Mouse (Mus musculus): ENCODE measurements around the gene Zfyve9.
"Not testable (repeated sequence)": the region's sequence is repeated elsewhere in the genome, so short reads cannot be mapped to it uniquely, and the experiment has no call there.

Zfyve9 gene

GRCm38 (mm10) chr4:108721245-108721784, 59.3 kb downstream of the Zfyve9 start:
- no peak for DNase-seq (ENCODE audit: low spot score)

DNA sequence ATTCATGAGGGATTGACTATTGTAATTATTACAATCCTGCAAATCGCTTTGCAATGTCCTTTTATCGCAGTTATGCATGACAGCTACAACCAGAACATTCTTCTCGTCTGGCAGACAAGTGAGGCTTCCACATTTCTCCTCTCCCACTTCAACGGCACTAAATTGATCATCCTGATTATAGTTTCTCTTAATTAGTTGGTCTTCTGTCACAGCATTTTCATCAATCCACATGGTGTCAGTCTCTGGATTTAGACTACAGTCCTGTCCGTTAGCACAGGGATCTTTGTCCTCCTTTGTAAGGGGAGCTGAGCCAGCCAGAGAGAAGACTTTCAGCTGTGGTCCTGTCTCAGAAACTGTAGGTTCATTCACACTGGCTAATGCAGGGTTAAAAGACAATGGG, 61.2 kb downstream of the Zfyve9 start, which contains the start of gene 3110021N24Rik:
3110021N24Rik (plus strand) TSS at position 301 of the 400 bp plus-strand sequence.
- DNase-seq (ENCODE audit: low spot score): no peak

GRCm38 (mm10) chr4:108708209-108708608, 72.4 kb downstream of the Zfyve9 start:
- DNase-seq (ENCODE audit: low spot score): no peak

GRCm38 (mm10) chr4:108696934-108697333, 83.7 kb downstream of the Zfyve9 start:
- peak; percentile 78 for DNase-seq (ENCODE audit: low spot score)

DNA sequence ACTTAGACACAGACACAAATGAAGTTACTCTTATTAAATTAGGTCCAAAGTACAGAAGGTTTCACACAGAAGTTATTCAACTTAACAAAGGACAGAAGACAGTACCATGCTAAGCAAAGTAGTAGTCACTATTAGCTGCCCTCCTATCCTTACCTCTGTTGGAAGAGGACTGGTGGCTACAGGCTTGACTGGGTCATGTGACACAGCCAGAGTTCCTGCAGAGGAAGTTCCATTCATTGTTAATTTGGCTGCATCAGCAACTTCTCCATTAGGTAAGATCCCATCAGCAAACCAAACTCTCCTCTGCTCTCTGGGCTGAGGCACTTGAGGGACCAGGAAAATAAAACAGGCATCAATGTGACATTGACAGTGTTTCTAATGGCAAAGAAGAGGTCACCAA, 89.1 kb downstream of the Zfyve9 start:
- no peak for DNase-seq (ENCODE audit: low spot score)

DNA sequence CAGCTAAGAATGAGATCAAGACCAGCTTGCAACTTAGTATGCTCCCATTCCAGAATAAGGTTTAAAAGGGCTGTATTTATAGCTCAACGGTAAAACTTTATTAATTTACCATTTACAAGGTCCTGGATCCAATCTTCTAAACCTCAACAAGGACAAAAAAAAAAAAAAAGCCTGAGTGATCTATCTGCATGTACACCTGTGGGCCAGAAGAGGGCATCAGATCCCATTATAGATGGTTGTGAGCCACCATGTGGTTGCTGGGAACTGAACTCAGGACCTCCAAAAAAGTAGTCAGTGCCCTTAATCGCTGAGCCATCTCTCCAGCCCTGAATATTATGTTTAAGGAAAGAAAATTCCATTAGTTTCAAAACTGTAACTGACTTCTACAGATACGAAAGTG, 90.1 kb downstream of the Zfyve9 start:
- DNase-seq (ENCODE audit: low spot score): no peak

- DNase-seq (ENCODE audit: low spot score): not testable (repeated sequence)
These were observed 93.5 kb downstream of the Zfyve9 start for GRCm38 (mm10) chr4:108687098-108687497.

DNA sequence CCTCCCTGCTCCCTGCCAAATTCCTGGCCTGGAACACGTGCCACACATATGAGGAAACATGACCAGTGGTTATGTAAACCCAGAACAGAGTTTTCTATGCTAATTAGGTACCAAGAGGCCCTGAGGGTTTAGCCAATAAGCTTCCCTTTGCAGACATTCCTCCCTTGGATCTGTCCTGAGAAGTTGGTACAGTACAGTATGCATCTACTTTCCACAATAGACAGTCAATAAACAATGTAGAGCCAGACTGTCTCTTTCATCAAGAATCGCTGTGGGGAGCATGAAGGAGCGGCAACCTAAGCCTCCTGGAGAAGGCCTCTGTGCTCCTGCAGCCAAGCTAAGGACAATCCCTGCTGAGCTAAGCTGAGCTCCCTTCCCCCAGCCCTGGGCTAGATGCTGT, 94.4 kb downstream of the Zfyve9 start:
- no peak for DNase-seq (ENCODE audit: low spot score)

- DNase-seq (ENCODE audit: low spot score): peak; percentile 54
These were observed 116.2 kb downstream of the Zfyve9 start for GRCm38 (mm10) chr4:108664407-108664806.

DNA sequence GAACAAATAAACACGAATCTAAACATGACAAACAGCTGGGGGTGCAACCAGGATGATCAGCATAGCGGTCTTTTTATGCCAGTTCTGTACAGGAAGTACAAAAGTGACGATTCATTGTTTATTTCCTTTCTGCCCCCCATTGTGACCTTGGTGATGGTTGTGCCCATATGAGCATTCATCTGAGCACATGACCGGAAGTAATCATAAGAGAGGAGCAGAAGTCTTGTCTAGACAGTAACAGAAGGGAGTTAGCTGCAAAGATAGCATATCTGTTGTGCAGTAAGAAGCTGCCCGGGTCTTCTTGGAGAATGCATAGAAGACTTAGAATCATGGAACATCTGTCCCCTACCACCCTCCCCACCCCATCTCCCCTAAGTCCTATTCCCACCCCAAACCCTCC, 141.8 kb downstream of the Zfyve9 start:
- DNase-seq (ENCODE audit: low spot score): no peak

GRCm38 (mm10) chr4:108637721-108638120, 142.9 kb downstream of the Zfyve9 start:
- DNase-seq (ENCODE audit: low spot score): no peak

- peak; percentile 16 for DNase-seq (ENCODE audit: low spot score)
These were observed 145.5 kb downstream of the Zfyve9 start for GRCm38 (mm10) chr4:108635101-108635500.

- DNase-seq (ENCODE audit: low spot score): no peak
These were observed 145.9 kb downstream of the Zfyve9 start for GRCm38 (mm10) chr4:108634696-108635095.

DNA sequence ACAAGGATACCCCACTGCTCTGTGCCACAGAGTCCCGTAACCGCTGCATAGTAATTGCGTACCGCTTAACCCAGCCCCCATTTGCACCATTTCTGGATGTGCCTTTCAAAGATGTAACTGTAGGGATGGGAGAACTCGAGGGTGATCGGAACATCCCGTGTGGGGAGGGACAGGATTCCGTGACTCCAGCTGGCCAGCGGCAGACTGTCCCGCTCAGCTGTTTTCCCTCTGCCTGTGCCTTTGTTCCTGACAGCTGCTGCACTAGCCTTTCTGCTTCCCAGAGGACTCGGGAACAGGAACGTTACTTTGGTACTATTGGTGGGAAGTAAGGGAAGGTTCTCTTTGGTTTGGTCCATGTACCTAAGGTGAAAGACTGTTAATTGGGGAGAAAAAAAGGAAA, 146.9 kb downstream of the Zfyve9 start:
- DNase-seq (ENCODE audit: low spot score): no peak

- DNase-seq (ENCODE audit: low spot score): no peak
These were observed 149.0 kb downstream of the Zfyve9 start for GRCm38 (mm10) chr4:108631616-108632015.

- DNase-seq (ENCODE audit: low spot score): no peak
These were observed 150.5 kb downstream of the Zfyve9 start for GRCm38 (mm10) chr4:108630096-108630495.

GRCm38 (mm10) chr4:108629363-108629880, 151.2 kb downstream of the Zfyve9 start:
- DNase-seq (ENCODE audit: low spot score): no peak

- DNase-seq (ENCODE audit: low spot score): no peak
These were observed 153.5 kb downstream of the Zfyve9 start for GRCm38 (mm10) chr4:108627066-108627465.

DNA sequence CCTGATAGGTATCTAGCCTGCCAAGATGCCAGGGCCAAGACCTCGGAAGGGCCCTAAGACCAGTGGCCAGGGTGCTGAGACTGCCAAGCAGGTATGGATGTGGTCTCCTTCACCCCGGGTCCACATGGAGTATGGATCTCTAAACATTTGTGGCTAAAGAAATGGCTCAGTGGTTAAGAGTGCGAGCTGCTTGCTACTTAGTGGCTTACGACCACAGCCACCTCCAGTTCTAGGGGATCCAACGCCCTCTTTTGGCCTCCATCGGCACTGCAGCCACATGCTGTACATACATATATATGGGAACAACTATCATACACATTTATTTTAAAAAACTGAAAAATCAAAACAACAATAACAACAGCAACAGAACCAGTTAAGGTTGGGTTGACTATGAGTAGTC, 159.1 kb downstream of the Zfyve9 start:
- DNase-seq (ENCODE audit: low spot score): peak; percentile 13

DNA sequence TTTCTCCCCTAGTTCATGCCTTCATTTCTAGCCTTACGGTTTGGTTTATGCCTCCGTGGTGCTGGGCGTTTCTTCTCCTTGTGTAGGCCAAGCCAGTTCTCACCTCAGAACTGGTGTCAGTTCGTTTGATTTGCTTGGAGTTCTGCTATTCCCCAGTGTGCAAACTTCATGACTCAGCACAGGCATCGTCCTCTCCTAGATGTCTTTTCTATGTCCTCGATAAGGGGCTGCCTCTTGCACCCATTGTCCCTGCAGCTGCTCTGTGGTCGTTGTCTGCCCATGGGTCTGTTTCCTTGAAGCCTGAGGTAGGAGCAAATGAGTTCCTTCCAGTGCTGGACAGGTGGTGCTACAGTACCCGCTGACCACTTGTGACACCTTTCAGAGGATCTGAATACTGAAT, 160.1 kb downstream of the Zfyve9 start:
- DNase-seq (ENCODE audit: low spot score): no peak

DNA sequence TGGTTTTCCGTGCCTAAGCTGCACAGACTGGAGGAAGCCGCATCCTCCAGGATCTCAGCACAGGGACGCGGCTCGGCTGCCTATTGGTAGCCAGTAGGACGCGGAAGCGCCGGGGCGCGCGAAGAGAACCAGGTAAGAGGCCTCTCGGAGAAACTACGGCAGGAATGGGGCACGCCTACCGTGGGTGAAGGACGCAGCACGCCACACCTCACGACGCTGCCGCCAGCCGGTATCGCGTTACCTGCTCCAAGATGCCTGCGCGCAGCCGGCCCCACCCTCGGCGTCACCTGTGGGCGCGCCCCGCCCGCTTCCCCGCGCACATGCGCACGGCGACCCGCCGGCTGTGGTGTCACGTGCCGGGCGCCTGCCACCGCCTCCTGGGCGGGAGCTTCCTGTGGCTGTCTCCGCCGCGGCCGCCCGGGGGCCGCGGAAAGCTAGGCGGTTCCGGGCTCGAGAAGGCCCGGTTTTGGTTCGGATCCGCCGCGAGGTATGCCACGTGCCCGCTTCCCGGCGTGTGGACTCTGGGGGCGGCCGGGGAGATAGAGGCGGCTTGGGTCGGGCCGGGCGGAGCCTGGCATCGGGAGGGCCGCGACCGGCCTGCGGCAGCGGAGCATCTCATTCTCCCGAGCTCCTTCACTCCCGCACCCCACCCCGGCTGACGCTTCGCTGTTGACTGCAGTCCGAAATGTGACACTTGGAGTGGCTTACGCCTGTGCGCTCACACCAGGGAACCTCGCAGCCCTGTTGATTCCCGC, 160.8 kb downstream of the Zfyve9 start, which contains the start of gene Cc2d1b:
Cc2d1b (plus strand) TSS at position 354 of the 755 bp plus-strand sequence.
- DNase-seq (ENCODE audit: low spot score): peak; percentile 93

DNA sequence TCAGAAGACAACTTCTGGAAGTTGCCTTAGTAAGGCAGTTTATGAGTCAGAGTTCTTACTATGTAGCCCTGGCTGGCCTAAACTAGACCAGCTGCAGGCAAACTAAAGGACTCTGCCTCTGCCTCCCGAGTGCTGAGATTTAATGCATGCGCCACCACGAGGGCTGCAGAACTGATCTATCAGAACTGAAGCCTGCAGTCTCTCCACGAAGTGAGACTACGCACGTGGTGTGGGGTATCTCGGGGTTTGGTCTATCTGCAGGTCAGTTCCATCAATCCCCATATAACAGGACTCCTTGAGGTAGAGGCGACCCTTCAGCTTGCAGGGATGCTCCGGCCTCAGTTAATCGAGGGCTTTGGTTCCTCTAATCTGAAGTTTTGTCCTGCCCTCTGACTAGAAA, 161.4 kb downstream of the Zfyve9 start:
- DNase-seq (ENCODE audit: low spot score): peak; percentile 43

- no peak for DNase-seq (ENCODE audit: low spot score)
These were observed 162.0 kb downstream of the Zfyve9 start for GRCm38 (mm10) chr4:108618586-108618985.
